Mouse (Mus musculus): ENCODE measurements at regions not wholly inside any gene's neighbourhood (a gene's known extent, or its start where the extent isn't known, plus 50 kb on each side); places are given as distances from the start of the nearest gene placed in this dataset.

- no peak for DNase-seq
Observed at GRCm38 (mm10) chr13:54320212-54320611, 50.9 kb upstream of the Cplx2 start.

GRCm38 (mm10) chr13:54321011-54321410 lies 50.1 kb upstream of the Cplx2 start:
- H3K9ac ChIP-seq (ENCODE audit: low read depth, low read length) = no peak overlapping the region
- WGBS = 65% methylated on average over 14 of the region's 14 CpGs
- no peaks in the 10 kb centered on the region for H3K79me2 ChIP-seq (replicated peaks; ENCODE audit: control insufficient read depth, insufficient read depth, low read length)
- intact Hi-C loops (cut with DNase I) = loop anchor here (2.0 to 5.0 kb wide), 3 partner anchors 74 to 209 kb away; no protein-coding TSS in a partner anchor
- H3K4me3 ChIP-seq = no peak overlapping the region
- H3K27me3 ChIP-seq (ENCODE audit: control insufficient read depth, insufficient read depth, low read length) = no peaks in the 10 kb centered on the region
- H3K36me3 ChIP-seq (ENCODE audit: control insufficient read depth, insufficient read depth, low read length) = no peaks in the 10 kb centered on the region
- TF ChIP-seq EP300 (IDR thresholded peaks at IDR 0.05; ENCODE audit: insufficient read depth, low read depth, low read length) (no peak), CTCF (IDR thresholded peaks at IDR 0.05) (no peak), POLR2A (IDR thresholded peaks at IDR 0.05; ENCODE audit: insufficient read depth, low read depth, low read length) (no peak)
- DNase-seq = no peak
- H3K27ac ChIP-seq = no peak overlapping the region
- no peaks in the 10 kb centered on the region; the same call in 1 of the 2 replicates for H3K4me1 ChIP-seq (ENCODE audit: control insufficient read depth, insufficient read depth, low read length)

More at GRCm38 (mm10) chr13:54320212-54320611, 50.9 kb upstream of the Cplx2 start:
- H3K4me1 ChIP-seq (ENCODE audit: control insufficient read depth, insufficient read depth, low read length) = no peaks in the 10 kb centered on the region; the same call in 1 of the 2 replicates
- no peaks in the 10 kb centered on the region for H3K36me3 ChIP-seq (ENCODE audit: control insufficient read depth, insufficient read depth, low read length)
- TF ChIP-seq POLR2A (IDR thresholded peaks at IDR 0.05; ENCODE audit: insufficient read depth, low read depth, low read length) (no peak), CTCF (IDR thresholded peaks at IDR 0.05) (peak; percentile 62), EP300 (IDR thresholded peaks at IDR 0.05; ENCODE audit: insufficient read depth, low read depth, low read length) (no peak)
- H3K9ac ChIP-seq (ENCODE audit: low read depth, low read length) = no peak overlapping the region
- H3K27ac ChIP-seq = no peak overlapping the region
- intact Hi-C loops (cut with DNase I) = loop anchor here (2.0 to 5.0 kb wide), 3 partner anchors 73 to 208 kb away; no protein-coding TSS in a partner anchor
- whole genome bisulfite sequencing = 51% methylated on average over 9 of the region's 9 CpGs
- H3K79me2 ChIP-seq (replicated peaks; ENCODE audit: control insufficient read depth, insufficient read depth, low read length) = no peaks in the 10 kb centered on the region
- no peak overlapping the region for H3K4me3 ChIP-seq
- no peaks in the 10 kb centered on the region for H3K27me3 ChIP-seq (ENCODE audit: control insufficient read depth, insufficient read depth, low read length)
